Mouse (Mus musculus): ENCODE data around the gene Gm20826.
"Not testable (repeated sequence)": the region's sequence is repeated elsewhere in the genome, so short reads cannot be mapped to it uniquely, and the experiment has no call there.

Gene Gm20826

GRCm38 (mm10) chrY:7638389-7638788 lies at the start of gene Gm20826:
Gm20826 (minus strand) TSS chrY:7638489.
- CTCF ChIA-PET, result not testable (repeated sequence)
